Mouse (Mus musculus): ENCODE data around the gene Dnajc25. TPM values are rescaled to one million over a fixed set of nuclear protein-coding genes. Genes with fewer than 3 reads are reported as not detected.

Gene Dnajc25
- polyA plus RNA-seq, 1 experiment from 2014 or later = 5.5 TPM

GRCm38 (mm10) chr4:59015181-59015580 is 20.3 kb downstream of the Dnajc25 start:
- no peak for ATAC-seq
- Histone ChIP-seq H3K4me1 (replicated peaks; ENCODE audit: control insufficient read depth, insufficient read depth, low read length) (no peaks in the 10 kb centered on the region), H3K9me3 (ENCODE audit: control insufficient read depth, low read length) (no peaks in the 10 kb centered on the region), H3K27me3 (replicated peaks; ENCODE audit: control insufficient read depth, insufficient read depth, low read length) (no peaks in the 10 kb centered on the region), H3K36me3 (ENCODE audit: control insufficient read depth, insufficient read depth) (no peaks in the 10 kb centered on the region), H3K4me2 (ENCODE audit: low read length) (no peak overlapping the region), H3K27ac (ENCODE audit: low read length) (no peak overlapping the region), H3K9ac (replicated peaks; ENCODE audit: low read depth, low read length) (no peak overlapping the region), H3K4me3 (replicated peaks; ENCODE audit: low read length) (no peak overlapping the region)
- 88% methylated on average over 3 of the region's 3 CpGs for WGBS

DNA sequence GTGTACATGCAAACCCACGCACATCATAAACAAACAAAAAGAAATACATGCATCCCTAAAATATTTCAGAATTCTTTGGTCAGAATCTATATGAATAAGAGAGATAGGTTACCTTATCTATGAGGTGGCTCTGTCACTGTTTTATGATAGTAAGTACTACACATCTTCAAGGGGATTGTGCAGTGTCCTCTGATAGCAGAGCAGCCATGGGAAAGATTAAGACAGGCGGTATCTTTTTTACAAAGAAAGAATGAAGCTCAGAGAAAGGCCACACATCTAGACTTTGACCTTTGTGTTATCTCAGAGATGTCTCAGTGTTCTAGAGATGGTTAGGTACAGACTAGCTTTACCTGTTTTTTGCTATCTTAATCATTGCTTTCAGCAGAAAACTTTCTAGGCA is 22.1 kb downstream of the Dnajc25 start:
- no peaks in the 10 kb centered on the region for H3K36me3 ChIP-seq (ENCODE audit: control insufficient read depth, insufficient read depth)
- 93% methylated on average over 2 of the region's 2 CpGs for WGBS
- no peak for ATAC-seq
- no peaks in the 10 kb centered on the region for H3K4me1 ChIP-seq (replicated peaks; ENCODE audit: control insufficient read depth, insufficient read depth, low read length)
- no peaks in the 10 kb centered on the region for H3K27me3 ChIP-seq (replicated peaks; ENCODE audit: control insufficient read depth, insufficient read depth, low read length)
- H3K9ac ChIP-seq (replicated peaks; ENCODE audit: low read depth, low read length) = no peak overlapping the region
- H3K27ac ChIP-seq (ENCODE audit: low read length) = no peak overlapping the region
- no peak overlapping the region for H3K4me2 ChIP-seq (ENCODE audit: low read length)
- H3K4me3 ChIP-seq (replicated peaks; ENCODE audit: low read length) = no peak overlapping the region
- no peaks in the 10 kb centered on the region for H3K9me3 ChIP-seq (ENCODE audit: control insufficient read depth, low read length)

DNA sequence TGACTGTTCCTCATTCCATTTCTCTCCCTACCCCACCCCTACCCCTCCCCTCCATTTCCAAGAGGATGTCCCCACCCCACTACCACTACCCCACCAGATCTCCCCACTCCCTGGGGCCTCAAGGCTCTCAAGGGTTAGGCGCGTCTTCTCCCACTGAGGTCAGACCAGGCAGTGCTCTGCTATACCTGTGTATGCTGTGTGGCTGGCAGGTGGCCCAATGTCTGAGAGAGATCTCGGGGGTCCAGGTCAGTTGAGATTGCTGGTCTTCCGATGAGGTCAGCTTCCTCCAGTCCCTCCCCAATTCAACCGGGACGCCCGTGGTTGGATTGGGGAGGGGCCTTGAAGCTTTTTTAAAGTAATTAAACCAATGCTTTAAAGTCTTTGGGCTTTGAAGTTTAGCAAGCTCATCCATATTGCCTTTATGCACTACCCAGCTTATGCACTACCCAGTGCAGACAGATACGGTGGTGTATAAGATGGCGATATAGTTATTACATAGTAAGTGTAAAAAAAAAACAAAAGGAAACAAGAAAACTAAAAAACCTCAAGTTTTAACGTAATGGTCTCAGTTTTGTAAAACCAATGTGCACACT is 39.6 kb downstream of the Dnajc25 start:
- ATAC-seq = peak; percentile 29; the same call in 1 of the 2 replicates
- H3K27me3 ChIP-seq (replicated peaks; ENCODE audit: control insufficient read depth, insufficient read depth, low read length) = no peaks in the 10 kb centered on the region
- WGBS = 75% methylated on average over 10 of the region's 10 CpGs
- H3K9ac ChIP-seq (replicated peaks; ENCODE audit: low read depth, low read length) = peak overlapping the region; percentile 98
- H3K9me3 ChIP-seq (ENCODE audit: control insufficient read depth, low read length) = 0 out of 2 replicates have a peak, but pooled peaks cover 2% of the 10 kb centered on the region
- peaks cover 2% of the 10 kb centered on the region; the same call in 1 of the 2 replicates for H3K36me3 ChIP-seq (ENCODE audit: control insufficient read depth, insufficient read depth)
- H3K4me2 ChIP-seq (ENCODE audit: low read length) = peak overlapping the region; percentile 51
- H3K4me1 ChIP-seq (replicated peaks; ENCODE audit: control insufficient read depth, insufficient read depth, low read length) = peaks cover 13% of the 10 kb centered on the region
- H3K27ac ChIP-seq (ENCODE audit: low read length) = peak overlapping the region; percentile 92
- peak overlapping the region; percentile 86 for H3K4me3 ChIP-seq (replicated peaks; ENCODE audit: low read length)

DNA sequence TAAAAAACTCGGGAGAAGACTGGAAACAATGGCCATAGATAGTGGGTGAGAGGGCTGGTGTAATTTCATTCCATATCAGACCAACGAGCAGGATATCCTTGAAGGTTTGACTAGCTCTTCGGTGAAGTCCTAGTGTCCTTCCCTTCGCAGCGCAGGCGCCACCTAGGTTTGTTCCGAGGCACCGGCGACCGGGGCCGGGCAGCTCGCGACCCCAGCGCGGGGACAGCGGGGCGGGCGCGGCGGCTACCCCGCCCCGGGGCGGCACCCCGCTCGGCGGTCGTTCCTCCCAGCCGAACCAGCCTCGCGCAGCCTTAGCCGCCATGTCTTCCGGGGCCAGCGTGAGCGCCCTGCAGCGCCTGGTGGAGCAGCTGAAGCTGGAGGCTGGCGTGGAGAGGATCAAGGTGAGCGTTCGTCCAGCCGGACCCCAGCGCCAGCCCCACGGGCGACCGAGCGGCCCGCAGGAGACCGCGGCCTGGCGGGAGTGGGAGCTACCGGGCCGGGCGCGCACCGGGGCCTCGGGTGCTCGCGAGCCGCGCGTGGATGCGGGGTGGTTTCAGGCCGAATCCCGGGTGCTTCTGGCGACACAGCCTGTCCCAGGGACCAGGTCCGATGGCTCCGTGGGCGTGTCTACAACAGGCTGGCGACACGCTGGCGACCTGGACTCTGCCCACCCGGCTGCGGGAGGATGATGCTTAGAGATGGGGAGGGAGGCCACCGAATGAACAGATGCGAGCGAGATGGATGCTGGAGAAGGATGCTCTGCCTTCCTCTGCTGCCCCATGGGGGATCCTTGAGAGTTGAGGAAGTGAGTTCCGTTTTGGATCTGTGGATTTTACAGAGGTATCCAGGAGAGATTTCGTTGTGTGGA is 40.3 kb downstream of the Dnajc25 start, which contains the start of gene Gng10:
Gene Gng10, plus strand, starts transcription at position 171 of the 868 bp plus-strand sequence.
- ATAC-seq = peak; percentile 90
- Histone ChIP-seq H3K4me1 (replicated peaks; ENCODE audit: control insufficient read depth, insufficient read depth, low read length) (peaks cover 13% of the 10 kb centered on the region), H3K4me2 (ENCODE audit: low read length) (peak within 1 kb of the TSS; percentile 51), H3K27ac (ENCODE audit: low read length) (peak within 1 kb of the TSS; percentile 92), H3K36me3 (ENCODE audit: control insufficient read depth, insufficient read depth) (peaks cover 10% of the 10 kb centered on the region), H3K4me3 (replicated peaks; ENCODE audit: low read length) (peak within 1 kb of the TSS; percentile 86), H3K9me3 (ENCODE audit: control insufficient read depth, low read length) (0 out of 2 replicates have a peak, but pooled peaks cover 2% of the 10 kb centered on the region), H3K9ac (replicated peaks; ENCODE audit: low read depth, low read length) (peak within 1 kb of the TSS; percentile 98), H3K27me3 (replicated peaks; ENCODE audit: control insufficient read depth, insufficient read depth, low read length) (no peaks in the 10 kb centered on the region)
- WGBS = 16% methylated on average over 76 of the region's 76 CpGs

GRCm38 (mm10) chr4:59035786-59036350 is 41.0 kb downstream of the Dnajc25 start:
- peak; percentile 31 for ATAC-seq
- H3K4me1 ChIP-seq (replicated peaks; ENCODE audit: control insufficient read depth, insufficient read depth, low read length) = peaks cover 13% of the 10 kb centered on the region
- no peaks in the 10 kb centered on the region for H3K27me3 ChIP-seq (replicated peaks; ENCODE audit: control insufficient read depth, insufficient read depth, low read length)
- 0 out of 2 replicates have a peak, but pooled peaks cover 2% of the 10 kb centered on the region for H3K9me3 ChIP-seq (ENCODE audit: control insufficient read depth, low read length)
- H3K4me2 ChIP-seq (ENCODE audit: low read length) = peak overlapping the region; percentile 51
- H3K4me3 ChIP-seq (replicated peaks; ENCODE audit: low read length) = peak overlapping the region; percentile 86
- H3K9ac ChIP-seq (replicated peaks; ENCODE audit: low read depth, low read length) = peak overlapping the region; percentile 98
- H3K27ac ChIP-seq (ENCODE audit: low read length) = peak overlapping the region; percentile 92
- WGBS = 54% methylated on average over 18 of the region's 18 CpGs
- H3K36me3 ChIP-seq (ENCODE audit: control insufficient read depth, insufficient read depth) = peaks cover 13% of the 10 kb centered on the region

GRCm38 (mm10) chr4:59036490-59037127 is 41.7 kb downstream of the Dnajc25 start:
- Histone ChIP-seq H3K4me2 (ENCODE audit: low read length) (peak overlapping the region; percentile 21), H3K4me3 (replicated peaks; ENCODE audit: low read length) (peak overlapping the region; percentile 6; the same call in 1 of the 2 replicates), H3K27me3 (replicated peaks; ENCODE audit: control insufficient read depth, insufficient read depth, low read length) (no peaks in the 10 kb centered on the region), H3K9me3 (ENCODE audit: control insufficient read depth, low read length) (0 out of 2 replicates have a peak, but pooled peaks cover 2% of the 10 kb centered on the region), H3K4me1 (replicated peaks; ENCODE audit: control insufficient read depth, insufficient read depth, low read length) (peaks cover 13% of the 10 kb centered on the region), H3K9ac (replicated peaks; ENCODE audit: low read depth, low read length) (no peak overlapping the region), H3K27ac (ENCODE audit: low read length) (no peak overlapping the region), H3K36me3 (ENCODE audit: control insufficient read depth, insufficient read depth) (peaks cover 13% of the 10 kb centered on the region)
- peak; percentile 21; the same call in 1 of the 2 replicates for ATAC-seq
- 50% methylated on average over 13 of the region's 13 CpGs for WGBS

GRCm38 (mm10) chr4:59037525-59037924 is 42.7 kb downstream of the Dnajc25 start:
- Histone ChIP-seq H3K4me1 (replicated peaks; ENCODE audit: control insufficient read depth, insufficient read depth, low read length) (peaks cover 13% of the 10 kb centered on the region), H3K27me3 (replicated peaks; ENCODE audit: control insufficient read depth, insufficient read depth, low read length) (no peaks in the 10 kb centered on the region), H3K4me3 (replicated peaks; ENCODE audit: low read length) (no peak overlapping the region), H3K4me2 (ENCODE audit: low read length) (no peak overlapping the region), H3K27ac (ENCODE audit: low read length) (no peak overlapping the region), H3K36me3 (ENCODE audit: control insufficient read depth, insufficient read depth) (peaks cover 19% of the 10 kb centered on the region), H3K9me3 (ENCODE audit: control insufficient read depth, low read length) (0 out of 2 replicates have a peak, but pooled peaks cover 2% of the 10 kb centered on the region), H3K9ac (replicated peaks; ENCODE audit: low read depth, low read length) (no peak overlapping the region)
- 87% methylated on average over 3 of the region's 3 CpGs for WGBS
- no peak for ATAC-seq

DNA sequence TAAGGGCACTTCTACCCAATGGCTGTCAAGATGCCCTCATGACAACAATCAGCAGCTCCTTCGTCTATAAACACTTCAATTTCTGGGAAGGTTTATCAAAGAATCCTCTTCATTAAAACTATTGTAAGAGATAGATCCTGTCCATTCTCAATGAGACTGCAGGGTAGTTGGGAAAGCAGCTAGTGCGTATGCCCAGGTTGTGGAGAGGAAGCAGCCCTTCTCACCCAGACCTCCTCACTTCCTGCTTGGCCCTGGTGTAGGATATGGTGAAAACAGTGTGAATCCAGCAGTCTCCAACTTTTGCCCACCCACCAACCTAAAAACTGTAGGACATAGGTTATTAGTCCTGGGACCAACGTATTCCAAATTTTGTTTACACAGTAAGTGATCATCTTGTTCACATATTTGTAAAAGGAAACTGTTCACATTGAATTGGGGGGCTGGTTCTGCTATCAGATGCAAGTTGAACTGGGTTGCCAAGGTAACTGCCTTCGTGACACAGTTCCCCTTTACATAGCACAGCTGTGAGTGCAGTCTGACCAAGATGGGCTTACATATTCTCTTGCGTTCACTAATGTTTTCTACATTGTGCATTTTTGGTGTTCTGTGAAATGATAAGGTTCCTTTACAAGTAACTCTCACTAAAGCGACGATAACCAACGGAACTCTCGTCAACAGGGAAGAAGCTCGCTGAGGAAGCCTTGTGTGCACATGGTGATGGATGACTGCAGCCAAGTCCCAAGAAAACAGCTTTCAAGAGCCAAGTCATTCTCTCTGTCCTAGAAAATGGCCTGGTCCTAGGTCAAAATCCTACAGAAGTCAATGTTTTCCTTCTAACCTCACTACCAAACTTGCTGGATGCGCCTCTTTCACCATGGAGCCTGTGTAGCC is 45.8 kb downstream of the Dnajc25 start:
- WGBS = 90% methylated on average over 11 of the region's 11 CpGs
- Histone ChIP-seq H3K9me3 (ENCODE audit: control insufficient read depth, low read length) (no peaks in the 10 kb centered on the region), H3K36me3 (ENCODE audit: control insufficient read depth, insufficient read depth) (peaks cover 19% of the 10 kb centered on the region)

More for the DNA sequence above, 45.8 kb downstream of the Dnajc25 start:
- Histone ChIP-seq H3K27ac (ENCODE audit: low read length) (no peak overlapping the region), H3K4me2 (ENCODE audit: low read length) (no peak overlapping the region), H3K4me1 (replicated peaks; ENCODE audit: control insufficient read depth, insufficient read depth, low read length) (peaks cover 10% of the 10 kb centered on the region), H3K4me3 (replicated peaks; ENCODE audit: low read length) (no peak overlapping the region), H3K27me3 (replicated peaks; ENCODE audit: control insufficient read depth, insufficient read depth, low read length) (no peaks in the 10 kb centered on the region), H3K9ac (replicated peaks; ENCODE audit: low read depth, low read length) (no peak overlapping the region)
- ATAC-seq = no peak

All from forebrain, embryonic 16.5 days (tissue).